Mouse (Mus musculus): ENCODE results near the gene Gm13694. TPM values are rescaled to one million over a fixed set of nuclear protein-coding genes. Genes with fewer than 3 reads are reported as not detected.

Gm13694 gene
- polyA plus RNA-seq, 1 experiment from 2014 or later, result not detected

GRCm38 (mm10) chr2:84019519-84020305 lies 41.0 kb downstream of the Gm13694 start:
- ATAC-seq (ENCODE audit: low read depth), result no peak
- Histone ChIP-seq H3K4me2 (ENCODE audit: low read depth, low read length) (no peak overlapping the region), H3K36me3 (ENCODE audit: control insufficient read depth, insufficient read depth, low read length) (no peaks in the 10 kb centered on the region), H3K9me3 (ENCODE audit: control insufficient read depth, low read length) (no peaks in the 10 kb centered on the region), H3K4me1 (ENCODE audit: control insufficient read depth, insufficient read depth, low read length) (peaks cover 2% of the 10 kb centered on the region; the same call in 1 of the 2 replicates), H3K27ac (replicated peaks; ENCODE audit: low read depth, low read length) (no peak overlapping the region), H3K27me3 (replicated peaks; ENCODE audit: control insufficient read depth, insufficient read depth, low read length) (no peaks in the 10 kb centered on the region), H3K4me3 (ENCODE audit: low read depth, low read length) (no peak overlapping the region), H3K9ac (ENCODE audit: low read depth, low read length) (no peak overlapping the region)
- WGBS, result 63% methylated on average over 8 of the region's 8 CpGs
- DNase-seq (ENCODE audit: low spot score), result peak; percentile 45

- DNase-seq (ENCODE audit: low spot score) (no peak), ATAC-seq (ENCODE audit: low read depth) (no peak)
- Histone ChIP-seq H3K27me3 (replicated peaks; ENCODE audit: control insufficient read depth, insufficient read depth, low read length) (no peaks in the 10 kb centered on the region), H3K27ac (replicated peaks; ENCODE audit: low read depth, low read length) (no peak overlapping the region), H3K4me1 (ENCODE audit: control insufficient read depth, insufficient read depth, low read length) (peaks cover 2% of the 10 kb centered on the region; the same call in 1 of the 2 replicates), H3K36me3 (ENCODE audit: control insufficient read depth, insufficient read depth, low read length) (no peaks in the 10 kb centered on the region), H3K4me2 (ENCODE audit: low read depth, low read length) (no peak overlapping the region), H3K9me3 (ENCODE audit: control insufficient read depth, low read length) (no peaks in the 10 kb centered on the region), H3K9ac (ENCODE audit: low read depth, low read length) (no peak overlapping the region), H3K4me3 (ENCODE audit: low read depth, low read length) (no peak overlapping the region)
- WGBS, result 70% methylated on average over 2 of the region's 2 CpGs
These were observed 43.2 kb downstream of the Gm13694 start for GRCm38 (mm10) chr2:84021930-84022329.

GRCm38 (mm10) chr2:84022905-84023304 lies 44.2 kb downstream of the Gm13694 start:
- Histone ChIP-seq H3K9me3 (ENCODE audit: control insufficient read depth, low read length) (no peaks in the 10 kb centered on the region), H3K4me1 (ENCODE audit: control insufficient read depth, insufficient read depth, low read length) (peaks cover 2% of the 10 kb centered on the region; the same call in 1 of the 2 replicates), H3K36me3 (ENCODE audit: control insufficient read depth, insufficient read depth, low read length) (no peaks in the 10 kb centered on the region), H3K4me2 (ENCODE audit: low read depth, low read length) (no peak overlapping the region), H3K27me3 (replicated peaks; ENCODE audit: control insufficient read depth, insufficient read depth, low read length) (no peaks in the 10 kb centered on the region), H3K27ac (replicated peaks; ENCODE audit: low read depth, low read length) (no peak overlapping the region), H3K4me3 (ENCODE audit: low read depth, low read length) (no peak overlapping the region), H3K9ac (ENCODE audit: low read depth, low read length) (no peak overlapping the region)
- WGBS, result 73% methylated on average over 2 of the region's 2 CpGs
- ATAC-seq (ENCODE audit: low read depth) (no peak), DNase-seq (ENCODE audit: low spot score) (no peak)

- Histone ChIP-seq H3K27me3 (replicated peaks; ENCODE audit: control insufficient read depth, insufficient read depth, low read length) (no peaks in the 10 kb centered on the region), H3K36me3 (ENCODE audit: control insufficient read depth, insufficient read depth, low read length) (no peaks in the 10 kb centered on the region), H3K4me1 (ENCODE audit: control insufficient read depth, insufficient read depth, low read length) (peaks cover 2% of the 10 kb centered on the region; the same call in 1 of the 2 replicates), H3K4me2 (ENCODE audit: low read depth, low read length) (no peak overlapping the region), H3K27ac (replicated peaks; ENCODE audit: low read depth, low read length) (no peak overlapping the region), H3K9me3 (ENCODE audit: control insufficient read depth, low read length) (no peaks in the 10 kb centered on the region), H3K9ac (ENCODE audit: low read depth, low read length) (no peak overlapping the region), H3K4me3 (ENCODE audit: low read depth, low read length) (no peak overlapping the region)
- ATAC-seq (ENCODE audit: low read depth) (no peak), DNase-seq (ENCODE audit: low spot score) (no peak)
- 76% methylated on average over 2 of the region's 2 CpGs for WGBS
These were observed 44.6 kb downstream of the Gm13694 start for GRCm38 (mm10) chr2:84023319-84023718.

GRCm38 (mm10) chr2:84025217-84025616 lies 46.5 kb downstream of the Gm13694 start:
- no peak overlapping the region for H3K4me3 ChIP-seq (ENCODE audit: low read depth, low read length)
- no peaks in the 10 kb centered on the region for H3K36me3 ChIP-seq (ENCODE audit: control insufficient read depth, insufficient read depth, low read length)
- no peaks in the 10 kb centered on the region for H3K4me1 ChIP-seq (ENCODE audit: control insufficient read depth, insufficient read depth, low read length)
- H3K9ac ChIP-seq (ENCODE audit: low read depth, low read length), result no peak overlapping the region
- no peak overlapping the region for H3K27ac ChIP-seq (replicated peaks; ENCODE audit: low read depth, low read length)
- no peak for DNase-seq (ENCODE audit: low spot score)
- no peaks in the 10 kb centered on the region for H3K27me3 ChIP-seq (replicated peaks; ENCODE audit: control insufficient read depth, insufficient read depth, low read length)
- H3K9me3 ChIP-seq (ENCODE audit: control insufficient read depth, low read length), result no peaks in the 10 kb centered on the region
- 67% methylated on average over 4 of the region's 4 CpGs for WGBS
- ATAC-seq (ENCODE audit: low read depth), result no peak
- no peak overlapping the region for H3K4me2 ChIP-seq (ENCODE audit: low read depth, low read length)

Other genes starting within 250 kb of the Gm13694 start
- gene Fam171b, start 166.3 kb upstream of the Gm13694 start, polyA plus RNA-seq (2014; fragmentation: Nextera tagmentation; extraction: Ambion mirVana), result 21.0 TPM in 2 replicates
- 0.53 TPM in 1 of 2 replicates, not detected in the other for gene Zswim2, start 37.7 kb upstream of the Gm13694 start, polyA plus RNA-seq (2014; fragmentation: Nextera tagmentation; extraction: Ambion mirVana)
- gene Gm13698, start 23.2 kb upstream of the Gm13694 start, polyA plus RNA-seq (2014; fragmentation: Nextera tagmentation; extraction: Ambion mirVana), result not detected in 2 replicates
- gene Gm13693, start 17.4 kb upstream of the Gm13694 start, polyA plus RNA-seq (2014; fragmentation: Nextera tagmentation; extraction: Ambion mirVana), result not detected in 2 replicates
- gene Gm13695, start 11.6 kb upstream of the Gm13694 start, polyA plus RNA-seq (2014; fragmentation: Nextera tagmentation; extraction: Ambion mirVana), result not detected in 2 replicates
- not detected in 2 replicates for gene Gm13696, start 5.8 kb upstream of the Gm13694 start, polyA plus RNA-seq (2014; fragmentation: Nextera tagmentation; extraction: Ambion mirVana)
- not detected in 2 replicates for gene Gm13697, start 5.8 kb downstream of the Gm13694 start, polyA plus RNA-seq (2014; fragmentation: Nextera tagmentation; extraction: Ambion mirVana)
- not detected in 2 replicates for gene Gm13691, start 11.6 kb downstream of the Gm13694 start, polyA plus RNA-seq (2014; fragmentation: Nextera tagmentation; extraction: Ambion mirVana)